Comparison of ENCODE assay signal across 16 mouse cellular contexts in genomic region chr8:61830821-61831220, GRCm38 (mm10).
DNase-seq lines count a peak whose midpoint lies in the region; ATAC-seq and TF ChIP-seq lines count a peak whose summit lies in the region.
"Had no signal": no experiment of that assay in that cellular context is flagged by ENCODE, and none has a peak within 500 bp of the region (broad histone marks: within the 10 kb centered on the region; RNA-seq: fewer than 3 reads in every experiment).

No protein-coding gene starts in this region.

- no peak overlapping the region for H3K9ac ChIP-seq in heart, embryonic 16.5 days (ENCODE audit: low read length)
- H3K9ac ChIP-seq in heart, adult 2 months (ENCODE audit: low read depth, low read length), result no peak overlapping the region
- no peak overlapping the region for H3K9ac ChIP-seq in embryonic facial prominence, embryonic 14.5 days (ENCODE audit: low read depth, low read length)
- no peak overlapping the region for H3K9ac ChIP-seq in forebrain, embryonic 11.5 days (ENCODE audit: low read length)
- H3K9ac ChIP-seq: hindbrain, embryonic 12.5 days had no signal

- no peak overlapping the region for H3K4me3 ChIP-seq in heart, embryonic 16.5 days (ENCODE audit: low read length)
- no peak overlapping the region for H3K4me3 ChIP-seq in heart, adult 2 months
- H3K4me3 ChIP-seq in embryonic facial prominence, embryonic 14.5 days (ENCODE audit: low read depth, low read length), result no peak overlapping the region
- H3K4me3 ChIP-seq in forebrain, embryonic 11.5 days (ENCODE audit: low read depth, low read length), result no peak overlapping the region
- H3K4me3 ChIP-seq: erythroblast, embryonic 14.5 days; hindbrain, embryonic 12.5 days had no signal

- intact Hi-C loops in heart, adult 2 months (cut with DNase I), result loop anchor here (5.0 kb wide), 2 partner anchors 44 to 124 kb away; no protein-coding TSS in a partner anchor

- TF ChIP-seq CTCF in heart, adult 2 months (IDR thresholded peaks at IDR 0.05), result no peak

- H3K4me1 ChIP-seq in heart, embryonic 16.5 days (ENCODE audit: control insufficient read depth, insufficient read depth, low read length), result peaks cover 32% of the 10 kb centered on the region
- H3K4me1 ChIP-seq in heart, adult 2 months (ENCODE audit: control insufficient read depth, insufficient read depth, low read length), result peaks cover 17% of the 10 kb centered on the region
- peaks cover 29% of the 10 kb centered on the region for H3K4me1 ChIP-seq in embryonic facial prominence, embryonic 14.5 days (ENCODE audit: control insufficient read depth, insufficient read depth, low read length)
- H3K4me1 ChIP-seq in forebrain, embryonic 11.5 days (replicated peaks; ENCODE audit: control insufficient read depth, insufficient read depth, low read length), result no peaks in the 10 kb centered on the region
- H3K4me1 ChIP-seq: hindbrain, embryonic 12.5 days had no signal

- WGBS in heart, embryonic 16.5 days, result 19% methylated on average over 6 of the region's 6 CpGs
- WGBS in heart, adult 2 months, result 31% methylated on average over 6 of the region's 6 CpGs
- WGBS in embryonic facial prominence, embryonic 14.5 days, result 9% methylated on average over 6 of the region's 6 CpGs
- 70% methylated on average over 6 of the region's 6 CpGs for WGBS in forebrain, embryonic 11.5 days

- no peaks in the 10 kb centered on the region for H3K79me2 ChIP-seq in heart, adult 2 months (replicated peaks; ENCODE audit: control insufficient read depth, insufficient read depth, low read length)

- no peak overlapping the region for H3K4me2 ChIP-seq in heart, embryonic 16.5 days (ENCODE audit: low read depth, low read length)
- H3K4me2 ChIP-seq in embryonic facial prominence, embryonic 14.5 days (ENCODE audit: low read depth, low read length), result no peak overlapping the region
- no peak overlapping the region for H3K4me2 ChIP-seq in forebrain, embryonic 11.5 days (ENCODE audit: low read depth, low read length, severe bottlenecking)
- H3K4me2 ChIP-seq: hindbrain, embryonic 12.5 days; liver, embryonic 11.5 days had no signal

- H3K36me3 ChIP-seq in heart, embryonic 16.5 days (ENCODE audit: control insufficient read depth, insufficient read depth), result no peaks in the 10 kb centered on the region; the same call in 1 of the 2 replicates
- H3K36me3 ChIP-seq in heart, adult 2 months (ENCODE audit: control insufficient read depth, insufficient read depth, low read length), result peaks cover 28% of the 10 kb centered on the region
- H3K36me3 ChIP-seq in embryonic facial prominence, embryonic 14.5 days (ENCODE audit: control insufficient read depth, insufficient read depth, low read length), result no peaks in the 10 kb centered on the region
- H3K36me3 ChIP-seq in forebrain, embryonic 11.5 days (ENCODE audit: control insufficient read depth, insufficient read depth, low read length), result no peaks in the 10 kb centered on the region
- H3K36me3 ChIP-seq: hindbrain, embryonic 12.5 days had no signal

- 0 out of 2 replicates have a peak overlapping the region, but pooled peaks have one; percentile 2 for H3K27ac ChIP-seq in heart, embryonic 16.5 days (ENCODE audit: low read length)
- H3K27ac ChIP-seq in heart, adult 2 months, result no peak overlapping the region; the same call in 1 of the 2 replicates
- H3K27ac ChIP-seq in embryonic facial prominence, embryonic 14.5 days (replicated peaks; ENCODE audit: low read depth, low read length), result no peak overlapping the region; the same call in 1 of the 2 replicates
- no peak overlapping the region for H3K27ac ChIP-seq in forebrain, embryonic 11.5 days (ENCODE audit: low read depth, low read length)
- H3K27ac ChIP-seq: hindbrain, embryonic 12.5 days had no signal

- H3K9me3 ChIP-seq in heart, embryonic 16.5 days (replicated peaks; ENCODE audit: control insufficient read depth, low read length), result no peaks in the 10 kb centered on the region
- H3K9me3 ChIP-seq in embryonic facial prominence, embryonic 14.5 days (ENCODE audit: control insufficient read depth, low read length), result no peaks in the 10 kb centered on the region
- H3K9me3 ChIP-seq in forebrain, embryonic 11.5 days (ENCODE audit: control insufficient read depth, low read length), result no peaks in the 10 kb centered on the region
- H3K9me3 ChIP-seq: hindbrain, embryonic 12.5 days had no signal

- TF ChIP-seq POLR2A in heart, adult 2 months (IDR thresholded peaks at IDR 0.05; ENCODE audit: insufficient read depth, low read depth, low read length), result no peak

- ATAC-seq in heart, embryonic 16.5 days (replicated peaks; ENCODE audit: extremely low read depth, insufficient read depth, low FRiP score), result no peak
- ATAC-seq in embryonic facial prominence, embryonic 14.5 days (ENCODE audit: low read depth), result peak; percentile 70; the same call in 1 of the 2 replicates
- ATAC-seq in forebrain, embryonic 11.5 days (replicated peaks; ENCODE audit: low FRiP score), result no peak
- ATAC-seq: CD4-positive, CD25-positive, alpha-beta regulatory T cell, adult 4 months; intestine, postnatal 0 days; midbrain, embryonic 16.5 days had no signal

- DNase-seq in heart, adult 2 months, result no peak
- peak; percentile 62 for DNase-seq in embryo, embryonic 10 days (ENCODE audit: low spot score)
- DNase-seq in embryonic facial prominence, embryonic 14.5 days (ENCODE audit: low spot score), result peak; percentile 74
- peak; percentile 44 for DNase-seq in mesoderm, embryonic 11.5 days (ENCODE audit: low read depth, low spot score)
- no peak for DNase-seq in adrenal gland, postnatal 14 days
- no peak for DNase-seq in forebrain, embryonic 11.5 days (ENCODE audit: low spot score)
- DNase-seq: adrenal gland, adult 8-10 months; cerebellum, postnatal 10 days; thymus, postnatal 36 days had no signal

- no peak for TF ChIP-seq EP300 in heart, adult 2 months (IDR thresholded peaks at IDR 0.05; ENCODE audit: insufficient read depth, low read depth, low read length)

- no peaks in the 10 kb centered on the region for H3K27me3 ChIP-seq in heart, embryonic 16.5 days (ENCODE audit: control insufficient read depth, insufficient read depth, low read length)
- H3K27me3 ChIP-seq in heart, adult 2 months (ENCODE audit: control insufficient read depth, insufficient read depth, low read length), result no peaks in the 10 kb centered on the region
- H3K27me3 ChIP-seq in embryonic facial prominence, embryonic 14.5 days (replicated peaks; ENCODE audit: control insufficient read depth, insufficient read depth, low read length), result no peaks in the 10 kb centered on the region
- H3K27me3 ChIP-seq in forebrain, embryonic 11.5 days (ENCODE audit: control insufficient read depth, insufficient read depth, low read length), result no peaks in the 10 kb centered on the region
- H3K27me3 ChIP-seq: hindbrain, embryonic 12.5 days had no signal

Comparison
In these comparisons a context has a peak if more than half of its experiments do, and no peak if none do; other contexts are left out.
1. DNase-seq: peak in embryo, embryonic 10 days (single experiment), embryonic facial prominence, embryonic 14.5 days (single experiment) and mesoderm, embryonic 11.5 days (single experiment); none in heart, adult 2 months (0 of 2), adrenal gland, postnatal 14 days (single experiment) and forebrain, embryonic 11.5 days (single experiment).